Mouse (Mus musculus) midbrain, postnatal 0 days (tissue): ENCODE results near the gene Ccdc110. TPM values are rescaled to one million over a fixed set of nuclear protein-coding genes. Genes with fewer than 3 reads are reported as not detected.

Source experiments
- ATAC-seq: fragments of 200-750 bp; cut with Nextera tagmentation; 2 replicates; pipeline ENCODE4 v1.8.0; 2017; ENCODE audit warnings: moderate number of reproducible peaks, mild to moderate bottlenecking, moderate TSS enrichment, moderate library complexity; ENCODE audit not compliant: low FRiP score
- DNase-seq: peaks from one replicate; pipeline ENCODE4 v3.0.0-alpha.2; 2015; ENCODE audit warnings: low spot score
- H3K27ac ChIP-seq: fragments of 300-500 bp; sonication (generic); 2 replicates; pipeline ENCODE4 v1.5.1; 2014; ENCODE audit warnings: low read depth, mild to moderate bottlenecking, low read length, mixed read lengths
- H3K27me3 ChIP-seq: fragments of 300-500 bp; sonication (generic); 2 replicates; pipeline ENCODE4 v1.6.1; 2014; ENCODE audit warnings: low read length, control low read depth, mixed read lengths; ENCODE audit not compliant: insufficient read depth
- H3K36me3 ChIP-seq: fragments of 300-500 bp; sonication (generic); 2 replicates; pipeline ENCODE4 v1.6.1; 2014; ENCODE audit warnings: low read length, control low read depth, mixed read lengths; ENCODE audit not compliant: insufficient read depth
- H3K4me1 ChIP-seq: fragments of 300-500 bp; sonication (generic); 2 replicates; pipeline ENCODE4 v1.6.1; 2014; ENCODE audit warnings: mild to moderate bottlenecking, control low read depth, antibody characterized with exemption, low read length, mixed read lengths; ENCODE audit not compliant: insufficient read depth
- H3K4me2 ChIP-seq: fragments of 300-500 bp; sonication (generic); 2 replicates; pipeline ENCODE4 v1.6.1; 2014; ENCODE audit warnings: low read depth, mild to moderate bottlenecking, low read length, mixed read lengths; ENCODE audit not compliant: poor library complexity, severe bottlenecking
- H3K4me3 ChIP-seq: fragments of 300-500 bp; sonication (generic); 2 replicates; pipeline ENCODE4 v1.5.1; 2014; ENCODE audit warnings: low read depth, mild to moderate bottlenecking, low read length, moderate library complexity
- H3K9ac ChIP-seq: fragments of 300-500 bp; sonication (generic); replicated peaks from 2 replicates; pipeline ENCODE4 v1.6.1; 2014; ENCODE audit warnings: mild to moderate bottlenecking, low read length, moderate library complexity, mixed read lengths; ENCODE audit not compliant: poor library complexity, severe bottlenecking
- H3K9me3 ChIP-seq: fragments of 300-500 bp; sonication (generic); 2 replicates; pipeline ENCODE4 v1.6.1; 2016; ENCODE audit warnings: low read length, control low read depth
- CTCF ChIP-seq: IDR thresholded peaks from 2 replicates; pipeline ENCODE4 v1.5.1; 2016; ENCODE audit warnings: antibody characterized with exemption, mild to moderate bottlenecking
- WGBS: fragments of 180-500 bp; shearing (Covaris S2); extraction: QIAGEN DNeasy Blood & Tissue Kit; methylation state at CpG from one replicate; pipeline ENCODE4 v1.1.7; 2014; 5-methylcytosine and 5-hydroxymethylcytosine counted together
- polyA plus RNA-seq: library from polyadenylated mRNA; unstranded; fragments of >200 nt; fragmentation: Nextera tagmentation; extraction: Ambion mirVana; gene quantifications from 2 replicates; pipeline ENCODE4 v1.2.1, GENCODE M21; 2015
- total RNA-seq: library from RNA; depleted of rRNA; stranded (reverse); fragments of >200 nt; gene quantifications from 2 replicates; pipeline ENCODE4 v1.2.3, GENCODE M21; 2014

Ccdc110 gene
- total and polyA plus RNA-seq, 2 experiments from 2014 or later, result 0.07 to 0.16 TPM

GRCm38 (mm10) chr8:45901626-45902025, 32.8 kb upstream of the Ccdc110 start:
- no peaks in the 10 kb centered on the region for H3K4me1 ChIP-seq
- DNase-seq (no peak), ATAC-seq (no peak)
- H3K9ac ChIP-seq, result no peak overlapping the region
- H3K9me3 ChIP-seq, result no peaks in the 10 kb centered on the region
- no peak overlapping the region for H3K4me2 ChIP-seq
- H3K27me3 ChIP-seq, result no peaks in the 10 kb centered on the region
- no peak overlapping the region for H3K4me3 ChIP-seq
- no peak for TF ChIP-seq CTCF
- 65% methylated on average over 8 of the region's 8 CpGs for WGBS
- no peaks in the 10 kb centered on the region for H3K36me3 ChIP-seq
- H3K27ac ChIP-seq, result no peak overlapping the region

GRCm38 (mm10) chr8:45903659-45904058, 30.8 kb upstream of the Ccdc110 start:
- no peaks in the 10 kb centered on the region for H3K27me3 ChIP-seq
- H3K4me2 ChIP-seq, result no peak overlapping the region
- no peak overlapping the region for H3K4me3 ChIP-seq
- no peaks in the 10 kb centered on the region for H3K36me3 ChIP-seq
- no peak overlapping the region for H3K9ac ChIP-seq
- WGBS, result 35% methylated on average over 3 of the region's 3 CpGs
- no peak overlapping the region for H3K27ac ChIP-seq
- no peak for TF ChIP-seq CTCF
- no peak for DNase-seq
- H3K4me1 ChIP-seq, result no peaks in the 10 kb centered on the region
- no peak for ATAC-seq
- H3K9me3 ChIP-seq, result no peaks in the 10 kb centered on the region

GRCm38 (mm10) chr8:45905591-45906250, 28.7 kb upstream of the Ccdc110 start:
- Histone ChIP-seq H3K4me2 (no peak overlapping the region), H3K27me3 (no peaks in the 10 kb centered on the region), H3K27ac (no peak overlapping the region), H3K9ac (no peak overlapping the region), H3K4me3 (no peak overlapping the region), H3K9me3 (no peaks in the 10 kb centered on the region), H3K36me3 (no peaks in the 10 kb centered on the region), H3K4me1 (no peaks in the 10 kb centered on the region)
- DNase-seq (no peak), ATAC-seq (no peak)
- 71% methylated on average over 7 of the region's 7 CpGs for WGBS
- TF ChIP-seq CTCF, result no peak

- TF ChIP-seq CTCF, result no peak
Measured at GRCm38 (mm10) chr8:45906251-45906619, 28.2 kb upstream of the Ccdc110 start.

DNA sequence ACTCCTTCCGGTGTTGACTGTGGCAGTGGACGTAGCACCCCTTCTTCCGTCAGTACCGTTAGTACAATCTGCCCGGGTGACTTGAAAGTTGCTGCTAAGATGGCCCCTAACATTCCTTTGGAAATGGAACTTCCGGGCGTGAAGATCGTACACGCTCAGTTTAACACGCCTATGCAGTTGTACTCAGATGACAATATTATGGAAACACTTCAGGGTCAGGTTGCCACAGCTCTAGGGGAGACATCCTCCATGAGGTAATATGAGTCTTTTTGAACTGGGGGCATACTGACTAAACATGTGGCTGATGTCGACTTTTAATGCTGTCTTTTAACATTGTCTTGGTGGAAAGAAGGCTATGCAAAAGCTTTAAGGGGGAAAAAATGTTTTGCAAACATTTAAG, 20.7 kb upstream of the Ccdc110 start:
- DNase-seq, result no peak
- Histone ChIP-seq H3K9ac (no peak overlapping the region), H3K4me1 (no peaks in the 10 kb centered on the region), H3K9me3 (no peaks in the 10 kb centered on the region), H3K27ac (no peak overlapping the region), H3K4me2 (no peak overlapping the region), H3K4me3 (no peak overlapping the region), H3K27me3 (no peaks in the 10 kb centered on the region), H3K36me3 (no peaks in the 10 kb centered on the region)
- no peak for TF ChIP-seq CTCF
- ATAC-seq, result no peak
- 92% methylated on average over 11 of the region's 11 CpGs for WGBS

More at GRCm38 (mm10) chr8:45906251-45906619, 28.2 kb upstream of the Ccdc110 start:
- H3K4me1 ChIP-seq, result no peaks in the 10 kb centered on the region
- no peak overlapping the region for H3K4me3 ChIP-seq
- no peak overlapping the region for H3K27ac ChIP-seq
- no peak overlapping the region for H3K9ac ChIP-seq
- WGBS, result 78% methylated on average over 4 of the region's 4 CpGs
- no peaks in the 10 kb centered on the region for H3K9me3 ChIP-seq
- H3K27me3 ChIP-seq, result no peaks in the 10 kb centered on the region
- H3K36me3 ChIP-seq, result no peaks in the 10 kb centered on the region
- no peak overlapping the region for H3K4me2 ChIP-seq
- DNase-seq, result no peak
- ATAC-seq, result no peak

- WGBS, result 75% methylated on average over 3 of the region's 3 CpGs
- no peak for TF ChIP-seq CTCF
Measured at GRCm38 (mm10) chr8:45916496-45916895, 17.9 kb upstream of the Ccdc110 start.

More at GRCm38 (mm10) chr8:45916496-45916895, 17.9 kb upstream of the Ccdc110 start:
- Histone ChIP-seq H3K27ac (no peak overlapping the region), H3K27me3 (no peaks in the 10 kb centered on the region), H3K4me3 (no peak overlapping the region), H3K4me2 (no peak overlapping the region), H3K9me3 (no peaks in the 10 kb centered on the region), H3K9ac (no peak overlapping the region), H3K4me1 (no peaks in the 10 kb centered on the region), H3K36me3 (no peaks in the 10 kb centered on the region)
- no peak for DNase-seq
- ATAC-seq, result no peak
